Mouse (Mus musculus) adrenal gland, postnatal 25 days (tissue): ENCODE measurements at regions not wholly inside any gene's neighbourhood (a gene's known extent, or its start where the extent isn't known, plus 50 kb on each side); places are given as distances from the start of the nearest gene placed in this dataset.
"Not testable (repeated sequence)": the region's sequence is repeated elsewhere in the genome, so short reads cannot be mapped to it uniquely, and the experiment has no call there.

ENCODE experiments used
- DNase-seq: peaks from one replicate; pipeline ENCODE4 v3.0.0; 2021; ENCODE audit warnings: mixed read lengths

DNA sequence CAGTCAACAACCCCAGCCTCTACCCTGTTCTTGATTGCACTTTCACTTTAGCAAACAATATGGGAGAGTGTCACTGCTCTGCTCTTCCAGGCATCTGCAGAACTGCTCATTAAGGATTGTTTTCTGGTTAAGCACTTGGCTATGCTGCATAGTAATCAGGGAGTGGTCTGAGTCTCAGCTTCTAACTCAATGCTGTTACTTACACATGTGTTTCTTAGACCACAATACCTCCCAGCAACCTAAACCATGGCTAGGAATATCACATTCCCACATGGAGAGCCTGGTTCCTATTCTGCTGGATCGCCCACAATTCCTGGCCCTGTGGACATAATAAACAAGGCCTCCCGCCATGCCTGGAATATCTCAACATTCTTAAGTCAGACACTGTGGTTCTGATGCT, 493.3 kb upstream of the Id2 start:
- DNase-seq, result no peak

DNA sequence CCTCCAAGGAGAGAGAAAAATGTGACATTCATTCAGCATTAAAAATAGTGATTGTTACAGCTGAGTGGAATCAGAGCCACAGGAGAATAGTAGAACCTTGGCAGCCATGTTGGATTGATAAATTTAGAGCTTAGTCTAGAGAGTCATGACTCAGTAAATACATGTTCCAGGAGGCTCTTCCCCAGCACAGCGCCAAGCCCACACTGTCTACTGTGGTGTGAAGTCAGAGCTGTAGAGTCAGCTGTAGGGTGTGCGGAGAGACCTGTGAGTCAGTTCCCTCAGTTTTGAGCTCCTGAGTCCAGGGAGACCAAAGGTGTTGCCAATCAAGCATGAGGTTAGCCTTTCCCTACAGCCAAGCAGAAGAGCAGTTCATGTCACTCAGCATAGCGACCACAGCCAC, 488.8 kb upstream of the Id2 start:
- DNase-seq, result no peak

DNA sequence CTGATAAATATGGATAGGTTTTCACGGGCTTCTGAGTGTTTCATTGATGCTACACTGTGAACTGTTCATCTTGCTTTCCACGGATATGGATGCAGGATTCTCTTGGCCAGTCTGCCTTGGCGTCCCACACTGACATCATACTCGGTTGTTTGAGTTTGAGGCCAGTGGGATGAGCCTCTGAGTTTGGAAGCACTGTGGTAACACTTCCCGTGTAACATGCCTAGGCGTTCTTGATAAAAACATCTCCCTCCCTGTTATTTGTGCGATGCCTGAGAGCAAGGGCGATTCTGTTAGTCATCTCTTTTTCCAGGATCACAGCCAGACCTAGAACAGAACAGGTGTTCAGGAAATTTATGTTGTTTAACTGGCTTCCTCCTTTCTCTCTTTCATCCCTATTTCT, 482.5 kb upstream of the Id2 start:
- no peak for DNase-seq

DNA sequence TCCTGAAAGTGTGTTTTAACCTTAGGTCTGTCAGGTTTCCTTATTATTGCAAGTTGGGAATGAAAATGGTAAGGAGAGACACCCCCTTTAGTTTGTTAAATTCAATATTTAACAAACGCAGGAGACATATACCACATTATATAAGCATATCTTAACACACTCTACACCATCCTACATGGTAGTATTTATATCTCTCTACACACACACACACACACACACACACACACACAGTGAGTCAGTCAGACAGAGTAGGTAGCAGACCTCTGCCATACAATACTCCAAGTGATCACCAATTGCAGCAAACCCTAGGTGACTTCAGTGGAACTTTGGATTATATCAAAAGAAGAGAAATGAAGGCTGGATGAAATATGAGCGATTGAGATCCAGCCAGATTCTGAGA, 468.2 kb upstream of the Id2 start:
- no peak for DNase-seq

DNA sequence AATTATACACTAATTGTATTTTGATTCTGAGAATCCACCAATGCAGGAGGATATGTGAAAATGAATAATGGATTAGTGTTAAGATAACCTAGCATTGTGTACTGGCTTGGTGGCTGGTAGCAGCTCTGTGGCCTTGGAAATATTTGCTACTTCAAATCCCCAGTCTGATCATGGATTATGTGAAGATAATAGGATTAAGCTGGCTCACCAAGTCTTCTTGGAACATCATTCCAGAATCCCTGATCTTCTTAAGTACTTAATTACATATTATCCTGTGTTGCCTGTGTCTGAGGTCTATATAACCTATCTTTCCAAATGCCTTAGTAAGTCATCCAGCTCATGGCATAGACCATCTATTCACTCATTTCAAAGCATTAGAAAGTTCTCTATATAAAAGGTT, 462.7 kb upstream of the Id2 start:
- DNase-seq, result no peak

DNA sequence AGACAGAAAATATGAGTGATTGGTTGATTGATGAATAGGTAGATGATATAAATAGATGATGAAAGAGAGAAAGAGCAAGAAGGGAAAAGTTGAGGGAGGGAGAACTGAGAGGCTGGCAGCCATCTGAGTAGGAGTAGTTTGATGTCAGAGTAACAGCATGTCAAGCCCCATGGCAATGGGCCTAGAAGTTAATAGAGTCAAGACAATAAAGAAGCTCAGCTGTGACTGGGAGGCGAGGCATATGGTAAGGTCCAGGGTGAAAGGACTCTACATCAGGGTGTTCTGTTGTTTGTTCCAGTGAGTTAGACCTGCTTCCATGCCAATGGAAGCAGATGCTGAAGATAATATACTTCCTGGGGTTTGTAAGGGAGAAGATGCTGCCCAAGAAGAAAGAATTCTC, 456.7 kb upstream of the Id2 start:
- no peak for DNase-seq

DNA sequence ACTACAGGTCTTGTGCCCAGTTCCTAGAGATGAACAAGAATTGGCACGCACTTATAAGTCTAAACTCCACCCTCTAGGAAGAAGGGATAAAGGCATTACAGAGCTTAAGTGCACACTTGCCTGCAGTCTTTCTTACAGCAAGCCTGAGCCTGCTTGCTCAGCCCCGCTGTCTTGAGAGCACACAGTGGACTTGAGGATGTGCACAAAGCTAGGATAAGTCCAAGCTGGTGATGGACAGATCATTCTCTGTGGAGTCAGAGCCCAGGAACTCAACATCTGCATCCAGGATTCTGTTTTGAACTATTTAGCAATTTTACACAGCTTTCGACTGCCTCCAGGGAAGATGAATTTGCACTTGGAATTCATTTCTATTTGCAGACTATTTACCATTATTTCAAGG, 452.8 kb upstream of the Id2 start:
- no peak for DNase-seq

DNA sequence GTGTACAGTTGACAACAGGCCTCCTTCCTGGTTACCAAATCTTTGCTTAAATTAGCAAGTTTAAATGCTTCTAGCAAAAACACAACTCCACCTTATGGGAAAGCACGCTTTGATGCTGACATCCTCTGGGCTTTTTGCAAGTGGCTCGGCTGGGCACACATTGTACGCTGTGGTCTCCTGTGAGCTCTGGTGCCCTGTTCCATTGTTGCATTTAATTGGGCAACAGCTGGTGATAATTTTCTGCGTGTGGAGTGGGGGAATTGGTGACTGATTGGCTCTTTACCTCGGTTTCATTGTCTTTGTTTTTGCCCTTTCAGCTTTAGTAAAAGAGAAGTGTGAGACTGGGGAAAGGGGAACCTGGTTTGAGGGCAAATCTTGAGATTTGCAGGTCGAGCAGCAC, 447.3 kb upstream of the Id2 start:
- DNase-seq, result no peak

DNA sequence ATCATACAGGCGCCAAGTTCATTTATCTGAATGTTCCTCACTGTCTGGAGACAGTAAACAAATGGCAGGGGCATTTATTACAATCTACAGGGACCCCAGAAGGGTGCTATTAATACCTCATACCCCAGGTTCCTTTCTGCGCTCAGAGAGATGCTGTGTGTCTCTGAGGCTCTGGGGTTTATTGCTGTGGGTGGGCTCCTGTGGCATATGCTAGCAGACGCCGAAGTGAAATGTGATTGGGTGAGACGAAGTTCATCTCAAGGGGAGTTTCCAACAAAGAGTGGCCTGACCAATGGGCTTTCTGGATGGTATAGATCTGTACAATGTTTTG, 437.6 kb upstream of the Id2 start:
- no peak for DNase-seq

DNA sequence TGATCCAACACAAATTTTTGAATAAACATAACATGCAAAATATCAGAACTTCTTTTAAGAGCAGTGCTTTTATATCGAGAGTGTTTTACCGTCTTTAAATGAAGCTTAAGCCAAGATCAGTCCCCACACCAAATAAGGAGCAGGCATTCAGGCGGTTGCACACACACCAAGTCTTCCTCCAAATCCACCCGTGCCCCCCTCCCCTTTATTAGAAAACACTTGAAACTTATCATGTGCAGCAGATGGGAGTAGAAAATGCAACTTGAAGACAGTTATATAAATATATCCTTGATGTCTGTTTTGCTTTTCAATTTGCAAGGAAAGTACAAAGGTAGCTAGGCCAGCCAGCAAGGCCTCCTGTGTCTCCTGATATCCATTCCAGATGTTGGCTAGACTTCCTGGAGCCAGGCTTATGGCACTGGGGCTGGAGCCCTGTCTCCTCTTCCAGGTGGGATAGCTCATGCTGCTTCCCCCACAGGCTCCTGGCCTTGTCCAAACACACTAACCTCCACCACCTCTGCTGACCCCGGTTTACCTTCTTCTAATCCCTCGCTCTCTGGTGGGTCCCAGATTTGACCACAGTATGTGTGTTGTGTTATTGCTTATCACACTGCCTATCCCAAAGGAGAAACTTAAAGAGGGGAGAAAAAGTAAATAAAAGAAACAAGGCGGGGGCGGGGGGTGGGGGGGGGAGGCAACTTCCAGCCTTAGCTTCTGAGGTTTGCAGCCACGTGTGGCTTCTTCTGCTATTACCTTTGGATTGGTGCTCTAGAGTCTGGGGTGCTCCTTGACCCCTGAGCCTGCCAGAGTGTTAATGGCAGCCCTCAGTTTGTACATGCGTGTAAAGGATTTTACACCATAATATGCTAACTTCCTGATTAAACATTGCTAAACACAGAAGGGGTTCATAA, 437.0 kb upstream of the Id2 start:
- no peak for DNase-seq

DNA sequence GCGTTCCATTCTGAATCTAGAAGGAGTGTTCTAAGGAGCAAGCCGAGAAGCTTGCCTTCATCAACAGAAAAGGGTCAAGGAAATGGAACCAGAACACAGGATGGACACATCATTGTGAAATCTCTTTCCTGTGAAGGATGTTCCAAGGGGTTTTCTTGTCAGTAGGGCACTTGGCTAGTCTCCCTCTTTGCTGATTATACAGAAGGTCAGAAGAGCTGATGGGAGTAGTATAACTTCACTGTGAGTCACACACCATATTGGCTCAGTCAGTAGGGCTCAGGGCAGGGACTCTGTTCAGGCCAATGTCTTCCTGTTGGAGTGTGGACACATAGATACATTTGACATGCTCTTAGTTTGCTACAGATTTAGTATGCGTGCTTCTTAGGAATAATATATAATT, 433.5 kb upstream of the Id2 start:
- no peak for DNase-seq

DNA sequence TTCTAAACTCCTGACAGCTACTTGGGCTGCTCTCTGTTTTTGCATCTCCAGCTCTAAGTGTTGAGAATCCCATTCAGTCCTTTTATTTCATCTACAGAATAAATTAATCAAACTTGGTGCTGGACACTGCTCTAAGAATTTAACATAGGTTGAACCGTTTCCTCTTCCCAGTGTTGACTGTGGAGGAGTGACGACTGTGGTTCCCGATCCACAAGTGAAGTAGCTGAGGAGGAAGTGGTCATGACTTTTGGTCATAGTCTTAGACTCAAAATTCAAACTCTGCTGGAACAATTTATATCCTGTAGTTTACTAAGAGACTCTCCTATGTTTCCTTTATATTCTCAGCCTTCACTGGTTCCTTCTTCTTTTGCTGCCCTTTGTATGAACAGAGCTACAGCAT, 432.6 kb upstream of the Id2 start:
- DNase-seq, result no peak

DNA sequence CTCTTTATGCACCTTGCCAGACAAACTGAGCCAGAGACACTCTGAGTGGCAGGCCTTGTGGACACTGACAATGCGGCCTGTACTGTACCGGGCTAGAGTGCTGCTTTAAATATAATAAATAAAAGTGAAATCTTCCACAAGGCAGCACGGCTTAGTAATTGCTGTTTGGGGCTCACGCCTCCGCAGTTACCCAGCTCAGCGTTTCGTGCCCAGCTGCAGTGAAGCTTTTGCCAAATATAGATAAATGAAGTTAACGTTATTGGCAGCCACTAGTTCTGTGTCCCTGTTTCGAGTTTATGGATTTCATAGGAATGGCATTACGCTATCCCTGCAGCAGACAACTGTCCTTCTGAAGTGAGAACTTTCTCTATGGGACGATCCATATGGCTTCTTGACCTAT, 429.7 kb upstream of the Id2 start:
- no peak for DNase-seq

DNA sequence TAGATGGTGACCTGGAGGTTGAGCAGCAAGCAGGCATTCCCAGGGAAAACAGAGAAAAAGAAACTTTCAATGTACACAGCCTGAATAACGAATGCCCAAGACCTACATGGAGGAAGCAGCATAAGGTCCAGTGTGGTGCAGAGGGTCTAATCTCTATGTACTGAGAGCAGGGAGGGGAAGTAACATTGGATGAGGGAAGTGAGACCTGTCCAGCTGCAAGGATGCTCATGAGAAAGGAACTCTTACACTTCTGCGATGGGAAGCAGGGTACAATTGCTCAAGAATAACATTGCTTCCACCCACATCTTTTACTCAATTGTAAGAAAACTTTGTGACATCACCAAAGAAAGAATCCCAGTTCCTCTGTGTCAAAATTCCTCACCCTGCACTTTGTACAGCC, 419.8 kb upstream of the Id2 start:
- DNase-seq, result no peak

DNA sequence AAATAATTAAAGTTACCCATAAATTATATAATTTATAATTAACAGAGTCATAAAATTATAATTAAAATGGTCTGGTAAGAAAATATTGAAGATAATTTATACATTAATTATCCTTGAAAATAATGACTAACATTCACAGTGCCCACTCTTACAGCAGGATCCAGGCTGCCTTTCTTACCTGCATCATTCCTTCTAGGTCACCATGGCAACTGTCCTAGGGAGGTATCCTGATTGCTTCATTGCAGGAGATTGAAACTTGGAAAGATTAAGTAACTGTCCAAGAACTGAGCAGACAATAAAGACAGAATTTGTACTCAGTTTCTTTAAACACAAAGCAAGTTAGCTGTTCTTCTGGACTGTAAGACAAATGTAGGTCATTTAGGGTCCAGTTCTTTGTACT, 416.7 kb upstream of the Id2 start:
- no peak for DNase-seq

DNA sequence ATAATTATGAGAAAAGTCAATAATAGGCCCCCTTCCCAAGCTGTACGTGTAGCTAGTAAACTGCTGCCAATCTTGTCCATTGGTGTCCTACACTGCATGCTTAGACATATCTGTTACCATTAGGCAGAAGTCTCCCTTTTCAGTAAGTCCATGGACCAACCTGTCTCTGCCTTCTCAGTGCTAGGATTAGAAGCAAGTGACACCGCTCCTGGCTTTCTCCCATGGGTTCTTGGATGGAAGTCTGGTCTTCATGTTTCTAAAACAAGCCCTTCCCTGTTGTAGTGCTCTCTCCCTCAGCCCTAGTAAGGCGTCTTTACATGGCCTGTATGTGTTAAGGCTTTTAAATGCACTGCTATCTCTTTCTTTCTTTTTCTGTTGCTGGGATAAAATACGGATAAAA, 412.7 kb upstream of the Id2 start:
- no peak for DNase-seq

DNA sequence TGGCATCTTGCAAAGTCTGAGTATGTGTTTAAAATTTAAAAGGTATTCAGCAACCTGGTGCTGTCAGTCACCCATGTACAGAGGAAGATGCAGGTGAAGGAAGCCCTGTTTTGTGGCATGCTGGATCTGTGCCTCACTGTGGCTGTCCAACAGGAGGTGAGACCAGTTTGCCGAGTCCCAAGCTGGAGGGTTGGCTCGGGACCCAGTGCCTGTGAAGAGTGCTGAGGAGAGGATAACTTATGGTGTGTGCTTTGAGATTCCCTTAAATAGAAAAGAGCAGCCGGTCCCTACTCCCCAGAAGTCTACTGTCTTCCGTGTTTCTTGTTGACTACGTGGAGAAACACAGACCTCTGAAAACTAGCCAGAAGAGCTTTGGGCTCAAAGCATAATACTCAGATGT, 396.3 kb upstream of the Id2 start:
- peak; percentile 13 for DNase-seq

DNA sequence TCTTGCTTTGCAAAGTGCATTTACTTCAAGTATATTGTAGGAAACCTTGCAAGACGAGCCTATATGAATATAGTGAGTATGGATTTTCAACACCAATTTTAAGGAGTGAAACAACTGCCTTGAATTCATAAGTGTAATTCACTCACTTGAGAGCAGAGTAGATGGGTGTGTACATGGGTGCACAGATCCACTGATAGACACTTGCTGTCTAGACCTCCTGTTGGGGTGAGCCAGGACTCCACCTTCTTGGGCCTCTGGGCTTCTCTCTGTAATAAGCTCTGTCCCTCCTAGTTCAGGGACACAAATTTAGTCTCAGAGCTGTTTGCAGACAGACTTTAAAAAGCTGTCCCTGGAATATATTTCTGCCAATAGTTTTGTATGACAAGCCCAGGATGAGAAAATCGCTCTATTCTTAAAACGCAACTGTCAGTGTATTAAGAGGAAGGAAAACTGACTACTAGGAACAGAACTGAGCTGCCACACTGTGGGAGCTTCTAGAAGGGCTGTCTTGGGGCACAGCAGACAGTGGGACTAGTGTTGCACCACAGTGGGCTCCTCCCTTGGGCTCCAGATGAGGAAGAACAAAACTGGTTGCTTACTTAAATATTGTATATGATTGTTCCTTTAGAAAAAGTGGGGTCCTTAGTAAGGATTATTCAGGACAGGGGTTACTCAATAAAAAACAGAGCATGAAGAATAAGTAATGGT, 395.7 kb upstream of the Id2 start:
- DNase-seq, result no peak

DNA sequence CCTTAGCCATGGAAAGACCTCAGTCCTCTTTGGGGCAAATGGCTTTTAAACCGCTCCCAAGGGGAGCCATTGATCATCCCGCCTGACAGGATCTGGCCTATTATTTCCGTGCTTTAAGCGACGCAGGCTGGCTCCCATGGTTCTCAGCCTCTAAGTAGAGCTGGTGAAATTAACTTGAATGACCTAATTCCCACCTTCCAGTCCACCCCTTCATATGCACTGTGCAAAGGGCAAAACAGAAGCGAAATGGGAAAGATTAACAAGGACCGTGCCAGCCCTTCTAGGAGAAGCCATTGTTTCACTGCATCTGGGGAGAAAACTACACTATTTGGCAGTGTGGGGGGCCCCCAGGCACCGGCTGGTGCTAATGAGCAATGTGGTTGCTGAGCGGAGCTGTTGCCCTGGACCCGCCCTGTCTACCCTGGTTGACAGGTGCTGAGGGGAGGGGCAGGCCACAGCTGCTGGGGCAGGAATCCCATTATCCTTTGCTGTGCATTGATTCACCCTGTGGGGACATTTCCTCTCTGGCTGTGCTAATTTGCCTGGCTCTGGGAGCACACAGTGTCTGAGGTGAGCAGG, 378.3 kb upstream of the Id2 start:
- no peak for DNase-seq

DNA sequence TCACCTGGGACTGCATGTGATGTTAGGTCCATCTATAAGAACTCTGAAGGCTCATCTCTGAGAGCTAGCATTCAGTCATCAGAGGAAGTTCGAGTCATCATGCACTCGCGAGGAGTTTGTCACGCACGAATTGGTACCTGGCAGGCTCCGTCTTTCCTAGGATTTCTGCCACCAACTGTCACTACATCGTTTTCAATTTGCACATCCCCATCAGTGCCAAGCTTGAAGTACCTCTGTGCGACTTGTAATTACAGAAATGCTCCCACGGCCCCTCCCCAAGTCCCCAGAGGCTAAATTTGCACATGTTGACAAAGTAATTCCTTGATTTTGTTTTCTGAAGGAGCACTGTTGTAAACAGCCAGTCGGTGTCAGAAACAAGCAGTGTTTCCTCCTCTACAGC, 372.2 kb upstream of the Id2 start:
- no peak for DNase-seq

DNA sequence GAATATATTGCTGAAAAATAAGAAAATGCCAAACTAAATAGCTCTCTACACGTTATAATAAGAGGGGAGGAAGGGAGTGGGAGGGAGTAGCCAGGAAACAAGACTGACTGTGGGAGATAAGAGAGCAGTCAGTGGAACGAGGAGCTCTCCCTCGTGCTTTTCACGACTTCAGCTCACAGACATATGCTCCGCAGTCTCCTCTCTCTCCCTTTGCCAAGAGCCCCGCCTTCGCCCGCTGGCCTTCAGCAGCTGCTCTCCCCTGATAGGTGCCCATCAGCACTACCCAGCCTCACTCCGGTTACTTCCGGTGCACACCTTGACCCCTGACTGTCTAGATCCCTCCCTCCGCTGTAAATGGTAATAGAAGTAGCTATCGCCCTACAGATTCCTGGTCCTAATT, 370.8 kb upstream of the Id2 start:
- no peak for DNase-seq

DNA sequence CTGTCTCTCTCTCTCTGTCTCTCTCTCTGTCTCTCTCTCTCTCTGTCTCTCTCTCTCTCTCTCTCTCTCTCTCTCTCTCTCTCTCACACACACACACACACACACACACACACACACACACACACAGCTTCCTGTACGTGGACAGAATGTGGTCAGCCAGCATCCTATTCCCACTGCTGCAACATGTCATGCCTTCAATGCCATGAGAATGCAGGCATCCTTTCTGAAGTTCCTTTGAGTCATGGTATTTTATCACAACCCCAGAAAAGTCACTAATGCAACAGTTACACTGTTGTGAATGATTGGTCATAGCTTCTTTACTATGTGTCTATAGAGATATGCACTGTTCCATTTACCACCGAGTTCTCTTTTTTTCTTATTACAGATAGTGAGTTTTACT, 365.8 kb upstream of the Id2 start:
- not testable (repeated sequence) for DNase-seq

DNA sequence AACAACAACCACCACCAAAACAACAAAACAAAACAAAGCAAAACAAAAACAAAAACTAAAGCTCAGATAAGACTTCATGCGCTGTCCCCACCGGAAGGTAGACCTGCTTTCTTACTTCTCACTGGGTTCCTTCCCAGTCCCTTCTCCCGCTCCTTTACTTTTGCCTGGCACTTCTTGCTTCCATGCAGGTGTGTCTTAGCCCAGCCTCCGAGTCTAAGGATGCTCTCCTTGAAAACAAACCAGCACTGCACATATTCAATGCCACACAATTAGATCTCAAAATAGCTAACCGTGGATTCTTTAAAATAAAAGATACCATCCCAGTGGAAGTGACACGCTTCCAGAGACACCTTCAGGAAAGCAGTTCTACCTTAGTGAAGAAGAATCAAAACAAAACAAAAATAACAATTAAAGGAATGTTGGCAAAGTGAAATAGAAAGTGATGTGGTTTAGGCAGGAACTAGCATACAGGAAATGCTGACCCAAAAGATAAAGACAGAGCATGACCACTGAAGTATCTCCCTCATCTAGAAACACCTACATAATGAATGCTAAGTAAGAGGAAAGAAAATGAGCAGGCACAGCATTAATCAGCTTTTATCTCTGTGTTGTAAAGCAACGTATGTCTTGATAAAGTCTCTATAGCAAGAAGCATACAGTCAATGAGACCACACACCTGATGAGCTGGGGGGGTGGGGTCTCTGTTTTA, 358.5 kb upstream of the Id2 start:
- no peak for DNase-seq
